Mouse (Mus musculus): ENCODE results near the gene Ccr2. TPM values are rescaled to one million over a fixed set of nuclear protein-coding genes. Genes with fewer than 3 reads are reported as not detected.
"Not testable (repeated sequence)": the region's sequence is repeated elsewhere in the genome, so short reads cannot be mapped to it uniquely, and the experiment has no call there.

The Ccr2 gene
- polyA plus RNA-seq, 1 experiment: 126 TPM

GRCm38 (mm10) chr9:124118489-124118888 is 16.7 kb downstream of the Ccr2 start:
- Histone ChIP-seq H3K27ac (ENCODE audit: insufficient read depth, low read depth, low read length) (no peak overlapping the region), H3K4me1 (ENCODE audit: control insufficient read depth, insufficient read depth, low read length) (peaks cover 8% of the 10 kb centered on the region), H3K4me3 (ENCODE audit: insufficient read depth, low read length) (no peak overlapping the region)
- TF ChIP-seq POLR2A (IDR thresholded peaks at IDR 0.05; ENCODE audit: borderline replicate concordance, low read depth, low read length) (no peak), CTCF (IDR thresholded peaks at IDR 0.05; ENCODE audit: low read depth, low read length) (no peak; the same call in 1 of the 2 replicates)

- Histone ChIP-seq H3K4me1 (ENCODE audit: control insufficient read depth, insufficient read depth, low read length) (peaks cover 22% of the 10 kb centered on the region), H3K4me3 (ENCODE audit: insufficient read depth, low read length) (no peak within 1 kb of the TSS), H3K27ac (ENCODE audit: insufficient read depth, low read depth, low read length) (no peak within 1 kb of the TSS)
- TF ChIP-seq POLR2A (IDR thresholded peaks at IDR 0.05; ENCODE audit: borderline replicate concordance, low read depth, low read length): no peak
- TF ChIP-seq CTCF (IDR thresholded peaks at IDR 0.05; ENCODE audit: low read depth, low read length): no peak
Measured at GRCm38 (mm10) chr9:124121387-124122184, 19.8 kb downstream of the Ccr2 start, which contains the start of gene Ccr5. Gene Ccr5 (plus strand): TSS chr9:124121543.

DNA sequence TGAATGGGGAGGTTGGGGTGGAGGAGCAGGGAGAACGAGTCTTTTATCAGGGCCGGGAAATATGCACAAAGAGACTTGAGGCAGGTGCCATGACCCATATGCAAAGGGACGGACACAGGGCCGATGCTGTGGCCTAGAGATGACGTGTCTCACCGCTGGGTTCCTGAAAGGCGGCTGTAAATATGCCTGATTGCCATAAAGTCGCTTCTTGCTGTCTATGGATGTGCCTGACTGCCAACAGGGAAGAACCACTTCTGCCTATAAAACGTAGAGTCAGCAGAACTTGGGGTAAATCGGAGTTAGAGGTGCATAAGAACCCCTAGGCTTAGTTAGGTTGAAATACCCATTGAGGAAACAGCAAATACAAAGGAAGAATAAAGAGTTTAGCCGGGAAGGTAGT is 23.8 kb downstream of the Ccr2 start:
- Histone ChIP-seq H3K27ac (ENCODE audit: insufficient read depth, low read depth, low read length) (peak overlapping the region; percentile 98), H3K4me3 (ENCODE audit: insufficient read depth, low read length) (no peak overlapping the region)
- TF ChIP-seq CTCF (IDR thresholded peaks at IDR 0.05; ENCODE audit: low read depth, low read length) (no peak), POLR2A (IDR thresholded peaks at IDR 0.05; ENCODE audit: borderline replicate concordance, low read depth, low read length) (no peak)

GRCm38 (mm10) chr9:124126373-124126772 is 24.6 kb downstream of the Ccr2 start:
- Histone ChIP-seq H3K4me1 (ENCODE audit: control insufficient read depth, insufficient read depth, low read length) (peaks cover 29% of the 10 kb centered on the region), H3K27ac (ENCODE audit: insufficient read depth, low read depth, low read length) (peak overlapping the region; percentile 98), H3K4me3 (ENCODE audit: insufficient read depth, low read length) (no peak overlapping the region)
- TF ChIP-seq POLR2A (IDR thresholded peaks at IDR 0.05; ENCODE audit: borderline replicate concordance, low read depth, low read length) (no peak), CTCF (IDR thresholded peaks at IDR 0.05; ENCODE audit: low read depth, low read length) (no peak)

More for the DNA sequence above, 23.8 kb downstream of the Ccr2 start:
- H3K4me1 ChIP-seq (ENCODE audit: control insufficient read depth, insufficient read depth, low read length): peaks cover 30% of the 10 kb centered on the region

DNA sequence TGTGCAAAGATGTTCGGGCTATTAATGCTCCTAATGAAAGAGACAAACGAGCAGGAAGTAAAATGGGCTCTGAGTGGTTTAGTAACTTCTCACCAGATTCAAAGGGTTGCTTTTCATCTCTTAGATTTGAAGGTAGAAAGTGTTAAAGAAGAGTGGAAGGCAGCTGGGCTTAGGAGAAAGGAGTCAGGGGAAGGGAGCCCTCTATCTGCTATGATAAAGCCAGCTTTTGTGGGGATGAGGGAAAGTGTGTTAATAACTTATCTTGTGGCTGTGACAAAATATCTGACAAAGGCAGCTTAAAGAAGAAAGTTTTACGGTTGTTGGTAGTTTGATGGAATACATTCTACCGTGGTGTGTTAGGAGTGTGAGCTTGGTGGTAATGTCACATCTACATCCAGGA is 25.7 kb downstream of the Ccr2 start:
- Histone ChIP-seq H3K27ac (ENCODE audit: insufficient read depth, low read depth, low read length) (peak overlapping the region; percentile 91), H3K4me1 (ENCODE audit: control insufficient read depth, insufficient read depth, low read length) (peaks cover 23% of the 10 kb centered on the region), H3K4me3 (ENCODE audit: insufficient read depth, low read length) (no peak overlapping the region)
- TF ChIP-seq CTCF (IDR thresholded peaks at IDR 0.05; ENCODE audit: low read depth, low read length) (no peak), POLR2A (IDR thresholded peaks at IDR 0.05; ENCODE audit: borderline replicate concordance, low read depth, low read length) (no peak)

DNA sequence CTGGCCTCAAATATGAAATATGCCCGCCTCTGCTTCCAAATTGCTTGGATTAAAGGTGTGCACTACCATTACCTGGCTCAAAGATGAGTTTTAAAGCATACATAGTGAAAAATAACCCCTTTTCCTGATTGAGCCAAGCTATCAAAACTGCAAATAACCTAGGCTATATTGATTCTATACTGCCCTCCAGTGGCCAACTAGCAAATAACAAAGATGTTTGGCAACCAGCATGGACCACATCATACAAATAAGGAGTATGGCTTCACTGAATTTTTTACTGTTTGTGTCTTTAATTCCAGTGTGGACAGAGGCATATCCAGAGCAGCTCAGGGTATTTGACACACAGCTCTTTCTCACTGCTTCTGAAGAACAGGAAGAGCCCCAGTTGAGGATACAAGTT is 26.6 kb downstream of the Ccr2 start:
- Histone ChIP-seq H3K4me3 (ENCODE audit: insufficient read depth, low read length) (no peak overlapping the region), H3K27ac (ENCODE audit: insufficient read depth, low read depth, low read length) (no peak overlapping the region), H3K4me1 (ENCODE audit: control insufficient read depth, insufficient read depth, low read length) (peaks cover 22% of the 10 kb centered on the region)
- TF ChIP-seq POLR2A (IDR thresholded peaks at IDR 0.05; ENCODE audit: borderline replicate concordance, low read depth, low read length): no peak
- no peak for TF ChIP-seq CTCF (IDR thresholded peaks at IDR 0.05; ENCODE audit: low read depth, low read length)

- H3K4me3 ChIP-seq (ENCODE audit: insufficient read depth, low read length); H3K27ac ChIP-seq (ENCODE audit: insufficient read depth, low read depth, low read length); H3K4me1 ChIP-seq (ENCODE audit: control insufficient read depth, insufficient read depth, low read length): not testable (repeated sequence)
Measured at GRCm38 (mm10) chr9:124132899-124133298, 31.1 kb downstream of the Ccr2 start.

DNA sequence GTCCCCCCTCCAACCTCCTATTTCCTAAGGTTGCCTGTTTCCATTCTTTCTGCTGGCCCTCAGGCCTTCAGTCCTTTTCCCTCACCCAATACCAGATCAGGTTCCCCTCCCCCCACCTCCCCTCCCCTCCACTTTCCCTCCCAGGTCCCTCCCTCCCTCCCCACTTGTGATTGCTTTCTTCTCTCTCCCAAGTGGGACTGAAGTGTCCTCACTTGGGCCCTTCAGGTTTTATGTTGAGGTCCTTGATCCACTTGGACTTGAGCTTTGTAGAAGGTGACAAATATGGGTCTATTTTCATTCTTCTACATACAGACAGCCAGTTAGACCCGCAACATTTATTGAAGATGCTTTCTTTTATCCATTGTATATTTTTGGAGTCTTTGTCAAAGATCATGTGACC is 33.2 kb downstream of the Ccr2 start:
- not testable (repeated sequence) for H3K4me3 ChIP-seq (ENCODE audit: insufficient read depth, low read length); H3K4me1 ChIP-seq (ENCODE audit: control insufficient read depth, insufficient read depth, low read length); H3K27ac ChIP-seq (ENCODE audit: insufficient read depth, low read depth, low read length)

GRCm38 (mm10) chr9:124137619-124138018 is 35.9 kb downstream of the Ccr2 start:
- Histone ChIP-seq H3K27ac (ENCODE audit: insufficient read depth, low read depth, low read length) (no peak overlapping the region), H3K4me1 (ENCODE audit: control insufficient read depth, insufficient read depth, low read length) (peaks cover 7% of the 10 kb centered on the region), H3K4me3 (ENCODE audit: insufficient read depth, low read length) (no peak overlapping the region)
- TF ChIP-seq CTCF (IDR thresholded peaks at IDR 0.05; ENCODE audit: low read depth, low read length) (no peak), POLR2A (IDR thresholded peaks at IDR 0.05; ENCODE audit: borderline replicate concordance, low read depth, low read length) (no peak)

GRCm38 (mm10) chr9:124138055-124138775 is 36.5 kb downstream of the Ccr2 start:
- TF ChIP-seq CTCF (IDR thresholded peaks at IDR 0.05; ENCODE audit: low read depth, low read length): no peak
- TF ChIP-seq POLR2A (IDR thresholded peaks at IDR 0.05; ENCODE audit: borderline replicate concordance, low read depth, low read length): no peak
- H3K4me3 ChIP-seq (ENCODE audit: insufficient read depth, low read length): no peak overlapping the region
- H3K27ac ChIP-seq (ENCODE audit: insufficient read depth, low read depth, low read length): no peak overlapping the region

More at GRCm38 (mm10) chr9:124138055-124138775, 36.5 kb downstream of the Ccr2 start:
- peaks cover 13% of the 10 kb centered on the region for H3K4me1 ChIP-seq (ENCODE audit: control insufficient read depth, insufficient read depth, low read length)
